Mouse (Mus musculus): Measurements from ENCODE around the gene Chga.

Chga gene

DNA sequence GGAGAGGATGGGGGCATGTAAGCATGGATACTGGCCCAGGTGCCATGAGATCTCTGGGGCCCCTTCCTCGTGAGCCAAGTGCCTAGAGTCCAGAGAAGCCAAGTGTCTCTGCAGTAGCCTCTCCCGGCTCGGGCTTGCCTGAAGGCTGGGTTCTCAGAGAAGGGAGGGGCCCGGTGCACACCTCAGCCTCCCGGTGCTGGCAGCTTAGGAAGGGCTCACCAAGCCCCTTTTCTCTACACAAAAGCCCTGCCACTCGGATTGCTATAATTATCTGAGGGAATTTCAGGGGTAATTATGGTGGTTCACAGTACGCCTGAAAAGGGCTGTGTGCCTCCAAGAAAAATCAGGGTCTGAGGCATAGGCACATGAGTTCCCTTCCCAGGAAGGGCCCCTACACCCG lies 47.1 kb downstream of the Chga start:
- DNase-seq, result no peak

GRCm38 (mm10) chr12:102602255-102603041 lies 47.7 kb downstream of the Chga start:
- no peak for DNase-seq

GRCm38 (mm10) chr12:102605607-102606006 lies 50.8 kb downstream of the Chga start:
- no peak for DNase-seq

DNA sequence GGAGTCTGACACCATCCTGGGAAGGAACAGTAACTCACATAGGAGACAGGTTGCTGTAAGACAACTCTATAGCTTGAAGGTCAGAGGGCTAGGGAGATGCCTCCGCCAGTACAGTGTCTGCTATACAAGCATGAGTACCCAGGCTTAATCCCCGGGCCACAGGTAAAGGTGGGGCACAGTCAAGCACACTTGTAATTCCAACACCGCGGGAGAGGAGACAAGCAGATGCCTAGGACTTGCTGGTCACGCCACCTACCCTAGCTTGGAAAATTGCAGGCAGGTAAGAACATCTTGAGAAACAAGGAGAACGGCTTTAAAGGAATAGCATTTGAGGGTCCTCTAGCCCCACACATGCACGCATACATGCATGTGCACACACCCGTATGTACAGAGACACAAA lies 52.3 kb downstream of the Chga start:
- DNase-seq, result no peak

- no peak for DNase-seq
Observed at GRCm38 (mm10) chr12:102607808-102608517, 53.2 kb downstream of the Chga start.

GRCm38 (mm10) chr12:102610927-102611326 lies 56.2 kb downstream of the Chga start:
- no peak for DNase-seq

DNA sequence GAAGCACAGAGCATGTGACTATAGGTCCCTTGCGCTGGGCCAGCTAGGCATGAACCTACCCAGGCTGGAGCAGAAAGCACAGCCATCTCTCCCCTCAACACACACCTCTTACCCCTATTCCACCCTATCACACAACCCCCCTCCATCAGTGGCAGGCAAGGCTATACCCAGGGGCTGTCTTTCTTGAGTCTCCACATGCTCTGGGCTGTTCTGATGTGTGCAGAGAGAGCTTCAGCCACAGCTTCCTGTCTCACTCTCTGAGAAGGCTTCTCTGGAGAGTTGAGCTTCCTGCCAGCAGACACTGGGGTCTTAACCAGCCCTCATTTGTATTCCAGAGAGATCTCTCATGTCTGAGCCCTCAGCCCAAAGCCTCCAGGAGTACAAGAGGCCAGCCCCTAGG lies 57.7 kb downstream of the Chga start:
- no peak for DNase-seq

- DNase-seq, result no peak
Observed at GRCm38 (mm10) chr12:102613411-102613810, 58.6 kb downstream of the Chga start.

All from kidney, postnatal 4 days (tissue).